Mouse (Mus musculus) erythroblast, embryonic 14.5 days (primary cell): ENCODE data around the gene Ifnar2.

Experiments used
- GATA1 ChIP-seq: IDR thresholded peaks from 2 replicates; pipeline ENCODE4 v1.6.1; 2012; ENCODE audit warnings: low read length, inconsistent platforms, mixed read lengths
- TAL1 ChIP-seq: IDR thresholded peaks from 3 replicates; pipeline ENCODE4 v1.6.1; 2012; ENCODE audit warnings: low read length, inconsistent platforms, mixed read lengths

- TF ChIP-seq GATA1 (no peak), TAL1 (no peak)
Observed at GRCm38 (mm10) chr16:91353177-91353576, 19.4 kb upstream of the Ifnar2 start.
